Mouse (Mus musculus): Measurements from ENCODE around the gene Gnb1.

DNA sequence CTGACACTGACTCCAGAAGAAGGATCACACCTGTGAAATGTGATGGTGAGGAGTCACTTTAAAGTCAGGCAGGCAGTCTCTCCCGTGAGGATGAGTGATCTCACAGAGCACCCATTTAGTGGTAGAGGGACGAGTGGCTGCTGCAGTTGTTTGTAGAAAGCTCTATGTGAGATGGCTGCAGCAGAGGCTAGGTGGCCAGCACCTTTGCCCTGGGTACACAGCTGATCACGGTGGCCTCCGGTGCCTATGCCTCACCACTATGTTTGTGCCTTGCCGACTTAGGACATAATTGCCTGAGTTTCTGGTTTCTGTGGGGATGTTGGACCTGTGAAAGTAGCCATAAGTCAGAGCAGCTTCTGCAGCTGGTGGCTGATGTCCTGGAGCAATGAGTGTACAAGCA, 86.6 kb downstream of the Gnb1 start:
- TF ChIP-seq POLR2AphosphoS2 (IDR thresholded peaks at IDR 0.05; ENCODE audit: insufficient read length, low read depth) (no peak), SRF (IDR thresholded peaks at IDR 0.05; ENCODE audit: control insufficient read depth, insufficient read length, low read depth) (no peak), USF1 (IDR thresholded peaks at IDR 0.05; ENCODE audit: low read depth) (no peak)
